Mouse (Mus musculus) layer of hippocampus, adult 9-10 months (tissue): ENCODE results near the gene Ddhd1.
A peak's percentile ranks its signal among the peaks of the same experiment; 100 is the strongest.

Experiments
- DNase-seq: peaks from one replicate; pipeline ENCODE4 v3.0.0; 2022; ENCODE audit warnings: low spot score

Ddhd1 gene

DNA sequence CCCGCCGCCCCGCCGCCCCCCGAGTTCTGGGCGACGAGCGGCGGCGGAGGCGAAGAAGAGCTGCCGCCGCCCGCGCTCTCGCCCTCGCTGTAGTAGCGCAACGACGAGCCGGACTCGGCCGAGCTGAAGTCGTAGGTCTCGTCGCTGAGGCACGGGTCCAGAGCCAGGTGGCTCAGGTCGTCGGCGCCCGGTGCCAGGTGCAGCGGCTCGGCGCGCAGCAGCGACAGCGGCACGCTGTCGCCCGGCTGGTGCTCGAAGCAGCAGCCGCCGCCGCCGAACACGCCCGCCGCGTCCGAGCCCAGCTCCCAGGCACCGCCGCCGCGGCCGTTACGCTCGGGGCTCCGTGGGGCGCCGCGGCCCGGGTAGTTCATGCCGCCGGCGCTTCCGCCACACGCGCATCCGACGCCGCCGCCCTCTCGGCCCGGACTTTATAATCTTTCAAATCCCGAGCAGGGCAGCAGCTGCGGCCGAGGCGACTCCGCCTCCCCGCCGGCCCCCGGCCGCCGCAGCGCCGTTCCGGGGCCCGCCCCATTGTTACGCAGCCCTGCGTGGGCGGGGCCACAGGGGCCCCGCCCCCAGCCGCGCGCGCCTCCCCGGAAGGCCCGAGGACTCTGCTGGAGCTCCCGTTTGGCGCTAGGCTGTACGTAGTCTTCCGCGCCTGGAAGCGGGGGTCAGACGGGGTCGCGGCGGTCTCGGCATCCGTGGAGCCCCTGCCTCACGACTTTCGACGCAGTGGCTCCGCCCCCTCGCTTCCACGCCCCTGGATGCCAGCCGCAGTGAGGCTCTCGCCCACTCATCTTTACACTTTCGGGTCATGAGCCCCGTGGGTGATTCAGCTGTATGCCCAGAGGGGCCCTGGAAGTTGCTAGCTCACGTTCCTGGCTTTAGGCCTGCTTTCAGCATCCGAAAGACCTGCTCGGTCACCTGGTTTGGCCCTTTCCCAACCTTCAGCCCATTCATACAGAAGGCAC, at the start of gene Ddhd1:
Ddhd1 (minus strand) TSS at position 503 of the 971 bp plus-strand sequence.
- peak; percentile 56 for DNase-seq

GRCm38 (mm10) chr14:45707176-45707910, 49.4 kb upstream of the Ddhd1 start:
- DNase-seq: no peak

GRCm38 (mm10) chr14:45700031-45700572, 42.2 kb upstream of the Ddhd1 start:
- DNase-seq: no peak

DNA sequence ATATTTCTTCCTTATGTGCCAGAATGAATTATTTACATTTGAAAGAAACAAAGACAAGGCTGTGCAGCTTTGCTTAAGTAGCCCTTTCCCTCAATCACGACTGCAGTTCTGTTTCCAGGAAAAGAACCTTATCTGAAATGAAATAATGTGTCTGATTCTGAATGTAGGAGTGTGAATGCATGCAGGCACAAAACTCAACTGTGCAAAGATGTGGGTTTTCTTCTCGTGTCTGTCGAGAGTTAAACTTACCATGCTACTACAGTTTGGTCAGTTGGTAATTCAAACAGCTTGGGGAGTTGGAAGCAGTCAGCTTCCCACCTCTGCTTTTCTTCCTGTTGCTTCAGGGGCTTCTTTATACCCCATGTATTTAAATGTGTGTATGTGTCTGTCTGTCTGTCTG, 40.9 kb upstream of the Ddhd1 start:
- no peak for DNase-seq

DNA sequence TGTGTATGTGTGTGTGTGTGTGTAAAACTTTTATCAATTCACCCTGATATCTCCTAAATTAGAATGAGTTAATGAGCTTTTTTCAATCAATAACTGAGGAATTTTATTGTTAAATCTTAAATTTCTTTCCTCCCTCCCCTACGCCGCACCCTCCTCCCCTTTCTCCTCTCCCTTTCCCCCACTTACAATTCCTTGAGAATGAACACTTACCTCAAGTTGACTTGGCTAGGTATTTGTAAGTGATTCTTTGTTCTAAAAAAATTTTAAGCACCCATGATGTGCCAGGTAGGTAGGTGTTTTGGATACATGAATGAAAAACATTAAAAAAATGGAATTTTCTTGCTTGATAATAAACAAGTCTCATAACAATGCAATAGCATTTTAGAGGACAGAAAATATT, 38.2 kb upstream of the Ddhd1 start:
- DNase-seq: no peak

DNA sequence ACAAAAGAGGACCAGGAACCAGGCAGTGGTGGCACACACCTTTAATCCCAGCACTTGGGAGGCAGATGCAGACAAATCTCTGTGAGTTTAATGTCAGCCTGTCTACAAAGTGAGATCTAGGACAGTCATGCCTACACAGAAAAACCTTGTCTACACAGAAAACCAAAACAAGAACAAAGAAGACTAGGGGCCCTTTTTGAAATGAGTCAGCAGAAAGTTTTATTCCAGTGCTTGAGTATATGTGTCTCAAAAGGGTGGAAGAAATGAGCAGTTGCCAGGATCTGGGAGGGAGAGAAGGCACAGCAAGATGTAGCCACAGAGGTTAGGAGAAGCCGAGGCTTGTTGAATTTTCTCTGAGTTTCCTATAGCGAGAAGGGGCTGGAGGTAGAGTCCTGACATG, 35.9 kb upstream of the Ddhd1 start:
- DNase-seq: no peak

- peak; percentile 30 for DNase-seq
Observed at GRCm38 (mm10) chr14:45690520-45691246, 32.7 kb upstream of the Ddhd1 start.

DNA sequence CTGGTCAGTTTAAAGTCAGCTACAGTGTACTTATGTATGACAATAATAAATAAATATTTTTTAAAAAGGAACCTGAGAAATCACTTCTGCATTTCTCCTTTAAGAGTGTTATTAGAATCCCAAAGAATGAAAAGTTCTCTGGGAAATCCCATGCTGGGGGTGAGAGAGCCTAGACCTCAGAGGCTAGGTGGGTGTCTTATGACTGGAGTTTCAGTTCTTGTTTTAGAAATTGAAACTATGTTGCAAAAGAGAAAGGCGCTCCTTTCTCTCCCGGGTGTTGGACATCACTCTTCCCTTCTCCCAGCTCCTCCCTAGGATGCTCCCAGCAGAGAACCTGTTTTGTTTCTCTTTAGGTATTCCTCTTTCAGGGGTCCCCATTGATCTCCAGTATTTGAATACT, 27.4 kb upstream of the Ddhd1 start:
- no peak for DNase-seq

DNA sequence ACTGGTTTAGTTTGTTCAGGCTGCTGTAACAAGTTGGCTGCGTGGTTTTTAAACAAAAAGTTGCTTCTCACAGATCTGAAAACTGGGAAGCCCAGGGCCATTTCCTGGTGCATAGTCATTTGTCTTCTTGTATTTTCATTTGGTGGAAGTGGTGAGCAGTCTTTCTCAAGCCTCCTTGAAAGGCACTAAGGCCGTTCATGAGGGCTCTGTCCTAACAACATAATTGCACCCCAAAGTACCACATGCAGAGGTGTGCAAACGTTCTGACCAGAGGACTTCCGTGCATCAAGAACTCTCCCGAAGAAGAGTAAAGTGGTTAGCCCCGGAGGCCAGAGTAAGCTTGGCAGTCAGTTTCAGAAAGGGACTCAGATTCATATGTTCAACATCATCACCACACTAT, 18.8 kb upstream of the Ddhd1 start:
- DNase-seq: no peak

DNA sequence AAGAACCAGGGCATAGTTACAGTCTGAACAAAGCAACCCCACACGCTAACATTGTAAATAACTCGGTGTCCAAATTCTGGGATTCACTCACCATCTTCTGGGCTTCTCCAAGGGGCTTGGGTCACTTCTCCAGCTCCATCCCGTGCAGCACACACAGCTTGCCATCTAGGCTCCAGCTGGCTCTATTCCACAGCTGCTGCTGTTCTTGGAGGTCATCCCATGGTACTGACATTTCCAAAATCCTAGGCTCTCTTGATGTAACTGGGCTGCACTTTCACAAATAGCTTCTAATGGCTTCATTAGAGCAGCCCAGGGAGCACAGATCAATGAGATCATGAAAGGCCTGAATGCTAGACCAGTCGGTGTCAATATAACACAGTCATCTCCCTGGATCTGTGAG, 10.4 kb upstream of the Ddhd1 start:
- DNase-seq: no peak

DNA sequence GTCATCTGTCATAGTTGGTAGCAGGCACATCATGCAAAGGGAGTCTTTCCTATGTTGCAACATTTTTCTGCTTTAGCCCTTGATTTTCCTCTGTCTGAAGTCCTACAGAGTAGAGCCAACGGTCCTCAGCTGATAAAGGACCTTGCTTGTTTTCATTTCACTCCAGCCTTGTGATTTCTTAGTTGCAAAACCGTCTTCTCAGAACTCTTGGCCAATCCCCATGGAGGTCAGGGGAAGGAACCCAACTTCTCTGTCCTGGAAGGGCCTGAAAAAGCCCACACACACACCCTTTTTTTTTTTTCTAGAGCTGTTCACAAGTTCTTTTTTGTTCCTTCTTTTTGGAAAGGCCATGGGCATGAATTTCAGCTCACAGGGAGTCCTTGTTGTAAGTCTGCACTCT, 9.3 kb upstream of the Ddhd1 start:
- DNase-seq: no peak

DNA sequence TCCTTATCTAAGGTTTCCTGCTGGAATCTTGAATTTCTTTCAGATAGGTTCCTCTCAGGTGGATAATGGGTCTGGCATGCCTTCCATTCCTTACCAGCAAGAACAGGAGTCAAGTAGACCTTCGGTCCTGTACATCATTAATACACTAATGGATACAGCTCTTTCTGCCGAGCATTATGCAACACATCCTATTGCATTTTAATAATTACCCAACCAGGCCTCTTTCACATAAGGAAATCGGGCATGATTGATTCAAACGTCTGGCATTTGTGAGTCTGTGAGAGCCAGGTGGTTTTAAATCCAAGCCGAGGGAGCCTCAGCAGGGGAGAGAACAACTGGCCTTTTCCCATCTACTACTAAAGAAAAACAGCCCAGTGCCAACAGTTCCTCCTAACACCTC, 3.6 kb upstream of the Ddhd1 start:
- no peak for DNase-seq

GRCm38 (mm10) chr14:45660315-45660714, 2.4 kb upstream of the Ddhd1 start:
- DNase-seq: no peak

DNA sequence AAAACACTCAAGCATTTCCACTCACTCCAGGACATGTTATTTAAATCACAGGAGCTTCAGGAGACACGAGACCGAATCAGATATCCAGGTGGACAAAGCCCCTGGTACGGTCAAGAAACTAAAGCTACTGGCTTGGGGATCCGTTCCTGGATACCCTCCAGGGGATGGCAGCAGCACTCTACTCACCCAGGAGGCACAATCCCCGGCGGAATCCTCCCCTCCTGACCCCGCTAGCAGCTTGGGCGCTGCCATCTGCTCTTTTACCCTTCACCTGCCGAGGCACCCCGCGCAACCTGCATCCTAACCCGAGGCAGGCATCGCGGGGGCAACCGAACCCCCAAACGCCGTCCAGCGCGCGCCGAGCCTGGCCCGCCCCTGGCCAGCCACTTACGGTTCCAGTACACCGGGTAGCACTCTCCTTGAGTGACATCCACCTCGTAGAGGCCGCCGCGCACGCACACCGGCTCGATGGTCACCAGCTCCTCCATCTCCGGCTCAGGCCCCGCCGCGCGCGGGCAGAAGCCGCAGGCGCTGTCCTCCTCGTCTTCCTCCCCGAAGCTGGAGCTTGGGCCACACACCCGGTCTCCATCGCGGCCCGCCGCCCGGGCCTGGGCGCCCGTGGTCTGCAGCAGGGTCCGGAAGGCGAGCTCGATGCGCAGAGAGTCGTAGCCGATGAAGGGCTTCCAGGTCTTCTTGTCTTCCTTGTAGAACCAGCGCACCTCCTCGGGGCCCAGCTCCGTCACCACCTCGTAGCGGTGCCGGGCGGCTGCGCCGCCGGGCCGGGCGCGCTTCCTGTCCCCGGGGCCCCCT, 907 bp downstream of the Ddhd1 start:
- DNase-seq: peak; percentile 27

DNA sequence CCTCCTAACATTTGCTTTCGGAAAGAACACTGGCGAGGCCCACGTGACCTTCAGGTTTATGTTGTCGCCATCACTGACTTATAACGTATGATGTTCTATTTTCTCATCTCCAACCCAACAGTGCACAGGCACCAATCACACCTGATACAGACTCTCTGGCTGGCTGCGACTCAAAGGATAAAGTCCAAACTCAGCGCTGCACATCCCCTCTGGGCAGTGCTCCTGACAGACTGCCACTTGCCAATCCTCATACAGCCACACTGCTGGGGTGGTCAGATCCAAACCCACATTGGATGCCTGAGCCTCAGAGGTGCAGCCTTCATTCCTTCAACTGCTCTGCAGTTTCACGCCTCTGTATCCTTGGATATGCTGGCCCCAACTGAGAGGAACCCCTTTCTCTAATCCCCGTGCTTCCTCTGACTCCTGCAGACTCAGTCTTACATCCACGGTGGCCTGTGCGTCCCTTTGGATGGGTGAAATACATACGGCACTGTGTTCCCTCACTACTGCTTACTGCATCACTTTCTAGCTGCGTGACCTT, 3.0 kb downstream of the Ddhd1 start:
- DNase-seq: no peak

- no peak for DNase-seq
Observed at GRCm38 (mm10) chr14:45653756-45654155, 4.2 kb downstream of the Ddhd1 start.

DNA sequence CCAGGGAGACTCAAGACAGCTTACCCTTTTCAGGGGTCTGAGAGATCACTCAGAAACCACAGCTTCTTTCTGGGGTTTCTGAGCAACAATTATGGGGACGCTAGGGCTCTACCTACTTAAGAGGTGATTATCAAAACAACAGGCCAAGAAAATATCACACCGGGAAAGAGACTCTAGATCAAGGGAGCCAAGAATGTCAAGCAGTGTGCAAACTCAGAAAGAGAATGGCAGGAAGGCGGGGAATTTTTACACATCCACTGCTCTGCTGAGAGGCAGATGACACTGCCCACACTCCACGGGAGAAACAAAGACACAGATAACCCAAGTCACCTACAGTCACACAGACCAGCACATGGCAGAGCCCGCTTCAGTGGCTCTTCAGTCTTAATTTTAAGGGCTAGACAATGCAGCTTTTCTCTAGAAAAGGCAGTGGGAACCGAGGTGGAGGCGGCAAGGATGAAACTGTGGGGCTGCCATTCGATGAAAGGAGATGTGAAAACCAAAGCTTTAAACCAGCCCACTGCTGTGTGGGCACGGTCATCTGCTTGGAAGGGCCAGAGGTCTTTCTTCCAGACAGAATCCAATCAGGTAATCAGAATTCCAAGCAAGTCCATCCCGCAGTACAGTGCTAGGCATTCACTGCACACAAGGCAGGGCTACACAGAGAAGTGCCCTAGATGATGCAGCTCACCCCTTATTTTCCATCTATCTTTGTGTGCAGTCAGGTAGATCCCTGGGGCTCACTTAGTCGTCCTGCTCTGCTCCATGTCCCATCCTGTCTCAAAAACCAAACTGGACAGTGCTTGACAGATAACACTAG, 8.7 kb downstream of the Ddhd1 start:
- no peak for DNase-seq

- DNase-seq: no peak
Observed at GRCm38 (mm10) chr14:45648144-45648543, 9.8 kb downstream of the Ddhd1 start.

- no peak for DNase-seq
Observed at GRCm38 (mm10) chr14:45647632-45648031, 10.3 kb downstream of the Ddhd1 start.

DNA sequence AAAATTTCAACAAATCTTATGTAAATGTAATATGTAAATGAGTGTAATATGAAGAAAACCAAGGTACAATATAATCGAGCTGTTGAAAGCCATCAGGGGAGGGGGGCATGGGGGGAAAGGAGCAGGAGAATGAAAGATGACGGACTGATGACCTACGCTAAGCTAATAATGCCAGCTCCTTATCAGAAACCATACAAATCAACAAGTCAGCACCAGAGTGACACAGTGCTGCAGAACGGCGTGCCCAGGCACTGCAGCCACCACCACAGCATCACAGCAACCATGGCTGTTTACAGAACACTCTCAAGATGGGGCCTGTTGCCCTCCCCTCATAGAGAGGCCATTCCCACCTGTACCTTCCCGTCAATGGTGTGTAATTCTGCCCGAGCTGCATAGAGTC, 10.8 kb downstream of the Ddhd1 start:
- DNase-seq: no peak
